In the genomic region with DNA sequence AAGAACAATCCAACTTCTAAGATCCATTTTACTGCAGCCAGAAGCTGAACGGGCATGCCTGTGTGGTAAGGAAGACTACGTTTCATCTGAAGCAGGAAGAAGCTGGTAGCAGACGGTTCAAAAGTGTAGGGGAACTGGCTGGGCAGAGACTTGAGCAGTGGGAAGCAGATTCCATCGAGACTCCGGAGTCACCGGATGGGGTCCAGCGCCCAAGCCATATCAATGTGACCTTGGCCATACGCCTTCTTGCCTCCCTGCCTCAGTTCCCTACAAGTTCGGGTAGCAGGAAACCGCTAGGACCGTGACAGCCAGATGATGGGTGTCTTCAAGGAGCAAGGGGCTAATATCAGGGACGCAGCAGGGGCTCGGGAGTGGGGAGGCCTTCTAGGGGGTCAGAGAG, we compare ENCODE assay signal across 8 mouse cellular contexts. TPM values are rescaled to one million over a fixed set of nuclear protein-coding genes. Genes with fewer than 3 reads are reported as not detected.
A peak's percentile ranks its signal among the peaks of the same experiment; 100 is the strongest.
DNase-seq lines count a peak whose midpoint lies in the region; ATAC-seq and TF ChIP-seq lines count a peak whose summit lies in the region.

No protein-coding gene starts in this region.

- peak overlapping the region; percentile 66 for H3K4me2 ChIP-seq in lung, embryonic 15.5 days
- peak overlapping the region; percentile 99 for H3K4me2 ChIP-seq in heart, postnatal 0 days (ENCODE audit: low read depth, low read length)

- 2% methylated on average over 13 of the region's 13 CpGs for WGBS in lung, embryonic 15.5 days
- under 1% methylated on average over 13 of the region's 13 CpGs for WGBS in heart, postnatal 0 days
- 2% methylated on average over 13 of the region's 13 CpGs for WGBS in macrophage (ENCODE audit: missing documents)

- no peak for TF ChIP-seq EP300 in heart, postnatal 0 days (IDR thresholded peaks at IDR 0.05; ENCODE audit: low read depth)

- no peaks in the 10 kb centered on the region for H3K27me3 ChIP-seq in lung, embryonic 15.5 days
- H3K27me3 ChIP-seq in heart, postnatal 0 days (ENCODE audit: control insufficient read depth, insufficient read depth, low read length) = no peaks in the 10 kb centered on the region

- H3K9me3 ChIP-seq in lung, embryonic 15.5 days = no peaks in the 10 kb centered on the region
- no peaks in the 10 kb centered on the region for H3K9me3 ChIP-seq in heart, postnatal 0 days (replicated peaks; ENCODE audit: control insufficient read depth, low read length)

- DNase-seq in lung, postnatal 36 days = no peak
- peak; percentile 22 to 32 for DNase-seq in cerebellum, postnatal 36 days
- no peak for DNase-seq in heart, postnatal 0 days (ENCODE audit: low spot score)
- no peak for DNase-seq in c-Kit-positive CD71-positive TER-119-positive erythroid progenitor cells, embryonic 14.5 days (ENCODE audit: low spot score)

- H3K9ac ChIP-seq in lung, embryonic 15.5 days = peak overlapping the region; percentile 79
- peak overlapping the region; percentile 86 for H3K9ac ChIP-seq in heart, postnatal 0 days (replicated peaks; ENCODE audit: low read depth, low read length)

- H3K4me3 ChIP-seq in lung, embryonic 15.5 days = peak overlapping the region; percentile 76
- peak overlapping the region; percentile 89 for H3K4me3 ChIP-seq in heart, postnatal 0 days (ENCODE audit: low read depth, low read length)
- H3K4me3 ChIP-seq in macrophage (ENCODE audit: inconsistent target) = peak overlapping the region; percentile 86

- no peak for ATAC-seq in lung, embryonic 15.5 days (ENCODE audit: borderline replicate concordance, extremely low read depth, low FRiP score, low TSS enrichment)
- ATAC-seq in heart, postnatal 0 days (ENCODE audit: insufficient read depth, low read depth) = no peak
- ATAC-seq in granulocyte monocyte progenitor cell, adult 5-6 weeks (replicated peaks; ENCODE audit: poor library complexity, severe bottlenecking) = no peak
- ATAC-seq in megakaryocyte-erythroid progenitor cell, adult 5-6 weeks (replicated peaks; ENCODE audit: low FRiP score, low TSS enrichment, poor library complexity, severe bottlenecking) = no peak

- H3K79me2 ChIP-seq in macrophage (ENCODE audit: inconsistent target) = peaks cover 50% of the 10 kb centered on the region

- no peaks in the 10 kb centered on the region for H3K36me3 ChIP-seq in lung, embryonic 15.5 days
- H3K36me3 ChIP-seq in heart, postnatal 0 days (replicated peaks; ENCODE audit: control insufficient read depth, insufficient read depth, low read length) = peaks cover 22% of the 10 kb centered on the region; the same call in 1 of the 2 replicates
- no peaks in the 10 kb centered on the region; the same call in 1 of the 2 replicates for H3K36me3 ChIP-seq in macrophage (ENCODE audit: inconsistent target)

- no peak for TF ChIP-seq CTCF in heart, postnatal 0 days (IDR thresholded peaks at IDR 0.05; ENCODE audit: low read depth)

- peak overlapping the region; percentile 77 for H3K27ac ChIP-seq in lung, embryonic 15.5 days
- peak overlapping the region; percentile 89 for H3K27ac ChIP-seq in heart, postnatal 0 days (ENCODE audit: low read depth)
- H3K27ac ChIP-seq in macrophage = peak overlapping the region; percentile 76

- H3K4me1 ChIP-seq in lung, embryonic 15.5 days = peaks cover 9% of the 10 kb centered on the region
- peaks cover 15% of the 10 kb centered on the region for H3K4me1 ChIP-seq in heart, postnatal 0 days (ENCODE audit: control insufficient read depth, insufficient read depth)

RNA-seq across cellular contexts. Expression of gene Naa40, which starts 0.7 kb away (rescaled TPM):
- 55.1 and 61.5 TPM in 2 replicates for polyA plus RNA-seq in lung, embryonic 15.5 days (2015; fragmentation: Nextera tagmentation; extraction: Ambion mirVana)
- total RNA-seq in heart, postnatal 0 days (2014; rRNA removed; ENCODE audit: low replicate concordance) = 30.2 and 44.0 TPM in 2 replicates
- 27.8 and 30.4 TPM in 2 replicates for polyA plus RNA-seq in heart, postnatal 0 days (2015; fragmentation: Nextera tagmentation; extraction: Ambion mirVana)
- total RNA-seq in macrophage (2018; cell fraction: chromatin; rRNA removed) = 100 to 1,000 TPM in 6 of 26 experiments, 10 to 100 TPM in 20; 43.7 to 118 (median 77.6) TPM
- 10 to 100 TPM; 17.6 to 32.0 (median 25.1) TPM for total RNA-seq in macrophage (2018; cell fraction: cytosol; rRNA removed)
- total RNA-seq in macrophage (2018; cell fraction: nucleus; rRNA removed) = 10 to 100 TPM; 32.1 to 95.4 (median 52.3) TPM
- 17.5 to 29.1 TPM (median 25.8 TPM) in 3 replicates for polyA plus RNA-seq in macrophage (2018)
- total RNA-seq in granulocyte monocyte progenitor cell, adult 5-6 weeks (2014; fragmentation: Nextera tagmentation) = 67.4 and 72.3 TPM in 2 replicates
- total RNA-seq in granulocyte monocyte progenitor cell, adult 5-6 weeks (2017) = 42.9 and 49.3 TPM in 2 replicates
- total RNA-seq in megakaryocyte-erythroid progenitor cell, adult 5-6 weeks (2014; fragmentation: Nextera tagmentation) = 66.8 and 78.6 TPM in 2 replicates
- total RNA-seq in megakaryocyte-erythroid progenitor cell, adult 5-6 weeks (2017) = 45.4 and 49.0 TPM in 2 replicates

RNA-seq across cellular contexts. Expression of gene Cox8a, which starts 22.9 kb away (rescaled TPM):
- polyA plus RNA-seq in lung, embryonic 15.5 days (2015; fragmentation: Nextera tagmentation; extraction: Ambion mirVana) = 793 and 848 TPM in 2 replicates
- 1,841 and 2,074 TPM in 2 replicates for total RNA-seq in heart, postnatal 0 days (2014; rRNA removed; ENCODE audit: low replicate concordance)
- 3,012 and 3,042 TPM in 2 replicates for polyA plus RNA-seq in heart, postnatal 0 days (2015; fragmentation: Nextera tagmentation; extraction: Ambion mirVana)
- 10 to 100 TPM in 17 of 26 experiments, 1 to 10 TPM in 8, not detected in 1; 3.1 to 75.9 (median 13.0) TPM for total RNA-seq in macrophage (2018; cell fraction: chromatin; rRNA removed)
- 100 to 1,000 TPM; 349 to 700 (median 528) TPM for total RNA-seq in macrophage (2018; cell fraction: cytosol; rRNA removed)
- 10 to 100 TPM; 17.2 to 99.4 (median 57.5) TPM for total RNA-seq in macrophage (2018; cell fraction: nucleus; rRNA removed)
- 220 to 440 TPM (median 391 TPM) in 3 replicates for polyA plus RNA-seq in macrophage (2018)
- 854 and 878 TPM in 2 replicates for total RNA-seq in granulocyte monocyte progenitor cell, adult 5-6 weeks (2014; fragmentation: Nextera tagmentation)
- total RNA-seq in granulocyte monocyte progenitor cell, adult 5-6 weeks (2017) = 563 and 615 TPM in 2 replicates
- 777 and 822 TPM in 2 replicates for total RNA-seq in megakaryocyte-erythroid progenitor cell, adult 5-6 weeks (2014; fragmentation: Nextera tagmentation)
- total RNA-seq in megakaryocyte-erythroid progenitor cell, adult 5-6 weeks (2017) = 576 and 680 TPM in 2 replicates

RNA-seq across cellular contexts. Expression of gene Rcor2, which starts 26.8 kb away (rescaled TPM):
- polyA plus RNA-seq in lung, embryonic 15.5 days (2015; fragmentation: Nextera tagmentation; extraction: Ambion mirVana) = 9.7 and 12.4 TPM in 2 replicates
- 18.5 and 40.0 TPM in 2 replicates for total RNA-seq in heart, postnatal 0 days (2014; rRNA removed; ENCODE audit: low replicate concordance)
- polyA plus RNA-seq in heart, postnatal 0 days (2015; fragmentation: Nextera tagmentation; extraction: Ambion mirVana) = 8.5 and 9.7 TPM in 2 replicates
- 10 to 100 TPM in 1 of 26 experiments, 1 to 10 TPM in 14, under 1 TPM in 7, not detected in 4; 0.33 to 19.0 (median 1.8) TPM for total RNA-seq in macrophage (2018; cell fraction: chromatin; rRNA removed)
- 1 to 10 TPM in 4 of 26 experiments, under 1 TPM in 19, not detected in 3; 0.07 to 1.8 (median 0.41) TPM for total RNA-seq in macrophage (2018; cell fraction: cytosol; rRNA removed)
- total RNA-seq in macrophage (2018; cell fraction: nucleus; rRNA removed) = 1 to 10 TPM in 10 of 26 experiments, under 1 TPM in 10, not detected in 6; 0.25 to 4.5 (median 1.0) TPM
- 0.52 to 0.81 TPM (median 0.66 TPM) in 3 replicates for polyA plus RNA-seq in macrophage (2018)
- total RNA-seq in granulocyte monocyte progenitor cell, adult 5-6 weeks (2014; fragmentation: Nextera tagmentation) = 3.1 and 6.9 TPM in 2 replicates
- 3.4 and 5.2 TPM in 2 replicates for total RNA-seq in granulocyte monocyte progenitor cell, adult 5-6 weeks (2017)
- 5.0 and 5.4 TPM in 2 replicates for total RNA-seq in megakaryocyte-erythroid progenitor cell, adult 5-6 weeks (2014; fragmentation: Nextera tagmentation)
- 4.0 and 19.5 TPM in 2 replicates for total RNA-seq in megakaryocyte-erythroid progenitor cell, adult 5-6 weeks (2017)

RNA-seq across cellular contexts. Expression of gene Otub1, which starts 34.2 kb away (rescaled TPM):
- 188 and 194 TPM in 2 replicates for polyA plus RNA-seq in lung, embryonic 15.5 days (2015; fragmentation: Nextera tagmentation; extraction: Ambion mirVana)
- 127 and 139 TPM in 2 replicates for total RNA-seq in heart, postnatal 0 days (2014; rRNA removed; ENCODE audit: low replicate concordance)
- polyA plus RNA-seq in heart, postnatal 0 days (2015; fragmentation: Nextera tagmentation; extraction: Ambion mirVana) = 117 and 132 TPM in 2 replicates
- total RNA-seq in macrophage (2018; cell fraction: chromatin; rRNA removed) = 10 to 100 TPM; 19.5 to 48.4 (median 36.8) TPM
- total RNA-seq in macrophage (2018; cell fraction: cytosol; rRNA removed) = 10 to 100 TPM; 52.2 to 76.7 (median 65.6) TPM
- 10 to 100 TPM; 25.7 to 57.4 (median 43.5) TPM for total RNA-seq in macrophage (2018; cell fraction: nucleus; rRNA removed)
- 63.3 to 78.4 TPM (median 68.3 TPM) in 3 replicates for polyA plus RNA-seq in macrophage (2018)
- 61.0 and 61.2 TPM in 2 replicates for total RNA-seq in granulocyte monocyte progenitor cell, adult 5-6 weeks (2014; fragmentation: Nextera tagmentation)
- 63.0 and 69.0 TPM in 2 replicates for total RNA-seq in granulocyte monocyte progenitor cell, adult 5-6 weeks (2017)
- total RNA-seq in megakaryocyte-erythroid progenitor cell, adult 5-6 weeks (2014; fragmentation: Nextera tagmentation) = 51.9 and 60.3 TPM in 2 replicates
- total RNA-seq in megakaryocyte-erythroid progenitor cell, adult 5-6 weeks (2017) = 59.8 and 81.4 TPM in 2 replicates

Comparison
In these comparisons a context has a peak if more than half of its experiments do, and no peak if none do; other contexts are left out.
1. DNase-seq: peak in cerebellum, postnatal 36 days (2 of 2); none in lung, postnatal 36 days (single experiment), heart, postnatal 0 days (single experiment) and c-Kit-positive CD71-positive TER-119-positive erythroid progenitor cells, embryonic 14.5 days (single experiment).
2. Peak in every context shown above with its lines, with median percentiles within 50 percentile points of each other: H3K27ac ChIP-seq and H3K4me3 ChIP-seq.